Mouse (Mus musculus) liver, embryonic 14.5 days (tissue): ENCODE measurements at regions not wholly inside any gene's neighbourhood (a gene's known extent, or its start where the extent isn't known, plus 50 kb on each side); places are given as distances from the start of the nearest gene placed in this dataset.

Experiments
- CTCF ChIP-seq: IDR thresholded peaks from 2 replicates; pipeline ENCODE4 v1.5.1; 2016; ENCODE audit warnings: antibody characterized with exemption, low read depth, control low read depth
- EP300 ChIP-seq: IDR thresholded peaks from 2 replicates; pipeline ENCODE4 v1.6.1; 2016; ENCODE audit warnings: antibody characterized with exemption, low read depth

GRCm38 (mm10) chr14:101043494-101043893, 156.6 kb downstream of the Prr30 start:
- TF ChIP-seq EP300 (no peak), CTCF (no peak)
